Mouse (Mus musculus) adrenal gland, postnatal 4 days (tissue): ENCODE results near the gene Trp73. TPM values are rescaled to one million over a fixed set of nuclear protein-coding genes. Genes with fewer than 3 reads are reported as not detected.

Experiments used
- total RNA-seq, 2 experiments: library from RNA; stranded (reverse); gene quantifications; 2 replicates each; pipeline ENCODE4 v1.2.3; 2021

The Trp73 gene
- total RNA-seq, 2 experiments from 2014 or later: 0.11 TPM; not detected in 1

Other genes starting within 250 kb of the Trp73 start
- gene A430005L14Rik, start 183.0 kb downstream of the Trp73 start, total RNA-seq: 10 to 100 TPM; 25.1 to 26.9 TPM
- gene Dffb, start 165.1 kb downstream of the Trp73 start, total RNA-seq: 10 to 100 TPM; 13.8 TPM
- 10 to 100 TPM; 22.1 to 23.1 TPM for gene Cep104, start 165.0 kb downstream of the Trp73 start, total RNA-seq
- 10 to 100 TPM; 64.2 to 65.6 TPM for gene Lrrc47, start 128.5 kb downstream of the Trp73 start, total RNA-seq
- 10 to 100 TPM; 62.0 to 63.3 TPM for gene Smim1, start 114.0 kb downstream of the Trp73 start, total RNA-seq
- gene Ccdc27, start 97.5 kb downstream of the Trp73 start, total RNA-seq: under 1 TPM in 1 of 2 experiments, not detected in 1; 0.20 TPM
- gene Wrap73, start 2.2 kb upstream of the Trp73 start, total RNA-seq: 10 to 100 TPM; 17.8 to 18.7 TPM
- 100 to 1,000 TPM; 137 to 140 TPM for gene Tprgl, start 20.5 kb upstream of the Trp73 start, total RNA-seq
- 10 to 100 TPM; 18.0 to 19.6 TPM for gene Megf6, start 30.5 kb upstream of the Trp73 start, total RNA-seq
- gene Arhgef16, start 161.5 kb upstream of the Trp73 start, total RNA-seq: 1 to 10 TPM; 2.2 to 8.5 TPM
- not detected for gene B230104I21Rik, start 195.9 kb upstream of the Trp73 start, total RNA-seq